Mouse (Mus musculus): ENCODE measurements at regions not wholly inside any gene's neighbourhood (a gene's known extent, or its start where the extent isn't known, plus 50 kb on each side); places are given as distances from the start of the nearest gene placed in this dataset.

DNA sequence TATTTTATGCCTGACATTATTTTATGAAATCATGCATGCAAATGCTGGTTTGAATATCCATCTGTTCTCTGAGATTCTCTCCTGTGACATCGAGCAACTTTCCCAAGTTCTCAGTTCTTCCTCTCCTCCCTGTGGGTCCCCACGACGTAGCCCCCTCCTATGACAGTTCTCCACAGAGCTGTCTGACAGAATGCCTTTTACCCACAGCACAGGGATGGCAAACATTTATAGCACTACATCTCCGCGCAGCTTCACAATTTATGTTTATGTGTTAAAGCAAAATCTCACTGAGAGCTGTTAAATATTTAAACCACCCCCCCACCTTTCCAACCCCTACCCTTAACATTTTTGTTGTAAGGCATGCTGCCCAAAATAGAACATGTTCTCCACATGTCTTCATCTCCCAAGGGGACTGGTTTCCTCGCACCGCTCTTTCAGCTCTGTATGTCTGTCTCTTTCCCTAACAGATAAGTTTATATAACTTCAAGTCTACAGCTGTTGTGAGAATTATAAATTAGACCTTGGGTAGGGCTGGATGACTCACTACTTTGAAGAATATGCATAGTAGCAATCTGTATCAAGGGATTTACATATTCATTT is 63.5 kb upstream of the Ndst3 start:
- peak; percentile 61; the same call in 1 of the 2 replicates for ATAC-seq

GRCm38 (mm10) chr3:123754927-123755326 is 64.3 kb upstream of the Ndst3 start:
- Histone ChIP-seq H3K4me3 (no peak overlapping the region), H3K27ac (no peak overlapping the region), H3K36me3 (ENCODE audit: poor library complexity, severe bottlenecking) (no peaks in the 10 kb centered on the region), H3K4me1 (no peaks in the 10 kb centered on the region), H3K4me2 (no peak overlapping the region), H3K9me3 (replicated peaks) (no peaks in the 10 kb centered on the region), H3K27me3 (no peaks in the 10 kb centered on the region), H3K9ac (no peak overlapping the region)
- WGBS: 89% methylated on average over 1 of the region's 1 CpGs
- no peak for ATAC-seq

More for the DNA sequence above, 63.5 kb upstream of the Ndst3 start:
- Histone ChIP-seq H3K36me3 (ENCODE audit: poor library complexity, severe bottlenecking) (no peaks in the 10 kb centered on the region), H3K4me3 (no peak overlapping the region), H3K4me2 (no peak overlapping the region), H3K9me3 (replicated peaks) (no peaks in the 10 kb centered on the region), H3K9ac (no peak overlapping the region), H3K27ac (no peak overlapping the region), H3K27me3 (no peaks in the 10 kb centered on the region), H3K4me1 (no peaks in the 10 kb centered on the region)
- 84% methylated on average over 7 of the region's 7 CpGs for WGBS

GRCm38 (mm10) chr3:123765911-123766556 is 75.4 kb upstream of the Ndst3 start:
- WGBS: 81% methylated on average over 3 of the region's 3 CpGs
- no peak overlapping the region for H3K27ac ChIP-seq
- no peak for ATAC-seq
- no peaks in the 10 kb centered on the region for H3K27me3 ChIP-seq
- no peaks in the 10 kb centered on the region for H3K36me3 ChIP-seq (ENCODE audit: poor library complexity, severe bottlenecking)
- no peak overlapping the region for H3K9ac ChIP-seq
- H3K4me1 ChIP-seq: no peaks in the 10 kb centered on the region
- H3K4me3 ChIP-seq: no peak overlapping the region
- H3K4me2 ChIP-seq: no peak overlapping the region
- no peaks in the 10 kb centered on the region for H3K9me3 ChIP-seq (replicated peaks)

GRCm38 (mm10) chr3:123766557-123766913 is 75.9 kb upstream of the Ndst3 start:
- no peak overlapping the region for H3K4me3 ChIP-seq
- WGBS: 65% methylated on average over 6 of the region's 6 CpGs
- no peaks in the 10 kb centered on the region for H3K9me3 ChIP-seq (replicated peaks)
- H3K4me1 ChIP-seq: no peaks in the 10 kb centered on the region
- no peaks in the 10 kb centered on the region for H3K36me3 ChIP-seq (ENCODE audit: poor library complexity, severe bottlenecking)
- H3K9ac ChIP-seq: no peak overlapping the region
- no peak overlapping the region for H3K27ac ChIP-seq
- H3K27me3 ChIP-seq: no peaks in the 10 kb centered on the region
- no peak overlapping the region for H3K4me2 ChIP-seq
- peak; percentile 48; the same call in 1 of the 2 replicates for ATAC-seq

DNA sequence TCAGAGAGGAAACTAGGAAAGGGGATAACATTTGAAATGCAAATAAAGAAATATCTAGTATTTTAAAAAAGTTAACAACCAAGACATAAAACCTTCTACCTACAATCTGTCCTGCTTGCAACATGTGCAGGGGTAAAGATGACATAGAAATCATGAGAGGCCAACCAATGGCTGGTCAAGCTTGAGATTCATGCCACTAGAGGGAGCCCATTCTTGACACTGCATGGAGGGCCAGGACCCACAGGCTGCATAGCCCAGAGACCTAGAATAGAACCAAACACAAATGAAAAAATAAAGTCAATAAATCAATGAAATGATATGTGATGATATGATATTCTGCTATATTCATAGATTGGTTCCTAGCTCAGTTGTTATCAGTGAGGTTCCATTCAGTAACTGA is 89.9 kb upstream of the Ndst3 start:
- peak; percentile 43; the same call in 1 of the 2 replicates for ATAC-seq
- Histone ChIP-seq H3K4me3 (no peak overlapping the region), H3K4me2 (no peak overlapping the region), H3K9me3 (replicated peaks) (no peaks in the 10 kb centered on the region), H3K4me1 (no peaks in the 10 kb centered on the region), H3K9ac (no peak overlapping the region), H3K36me3 (ENCODE audit: poor library complexity, severe bottlenecking) (no peaks in the 10 kb centered on the region), H3K27ac (no peak overlapping the region), H3K27me3 (no peaks in the 10 kb centered on the region)

DNA sequence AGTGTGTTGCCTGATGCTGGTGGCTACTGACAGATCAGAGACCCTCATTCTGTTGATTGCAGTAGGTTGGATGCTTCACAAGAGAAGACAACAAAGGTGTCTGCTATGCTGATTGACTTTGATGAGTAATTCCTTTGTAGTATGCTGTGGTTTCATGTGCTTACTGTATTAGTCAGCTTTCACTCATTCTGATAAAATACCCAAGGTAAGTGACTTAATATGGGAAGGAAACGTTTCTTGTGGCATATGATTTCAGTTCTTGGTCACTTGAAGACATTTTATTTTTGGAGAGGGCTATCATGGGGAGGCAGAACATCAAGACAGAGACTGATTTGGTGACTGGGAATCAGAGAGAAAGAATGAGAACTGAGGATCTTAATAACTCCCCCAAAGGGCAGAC is 90.9 kb upstream of the Ndst3 start:
- Histone ChIP-seq H3K4me1 (no peaks in the 10 kb centered on the region), H3K4me2 (no peak overlapping the region), H3K9me3 (replicated peaks) (no peaks in the 10 kb centered on the region), H3K4me3 (no peak overlapping the region), H3K9ac (no peak overlapping the region), H3K27me3 (no peaks in the 10 kb centered on the region), H3K36me3 (ENCODE audit: poor library complexity, severe bottlenecking) (no peaks in the 10 kb centered on the region), H3K27ac (no peak overlapping the region)
- WGBS: 79% methylated on average over 1 of the region's 1 CpGs
- ATAC-seq: no peak

DNA sequence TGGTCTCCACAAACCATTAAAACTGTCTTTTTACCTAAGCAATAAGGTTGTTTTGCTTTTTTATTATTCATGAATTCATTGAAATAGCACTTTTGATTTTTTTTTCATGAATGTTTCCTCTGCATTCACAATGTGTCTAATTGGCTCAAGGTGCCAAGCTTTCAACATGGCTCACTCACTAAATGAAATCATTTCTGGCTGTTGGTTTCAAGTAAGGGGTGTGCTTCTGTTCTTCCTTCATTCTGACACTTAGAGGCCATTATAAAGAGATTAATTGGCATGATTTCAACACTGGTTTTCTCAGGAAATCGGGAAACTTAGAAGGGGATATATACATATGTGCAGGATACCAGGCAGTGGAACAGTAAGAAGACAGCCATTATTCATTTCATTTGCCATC is 93.5 kb upstream of the Ndst3 start:
- WGBS: 38% methylated on average over 1 of the region's 1 CpGs
- H3K27me3 ChIP-seq: no peaks in the 10 kb centered on the region
- H3K9ac ChIP-seq: no peak overlapping the region
- no peak overlapping the region for H3K4me3 ChIP-seq
- H3K27ac ChIP-seq: no peak overlapping the region; the same call in 1 of the 2 replicates
- H3K9me3 ChIP-seq (replicated peaks): no peaks in the 10 kb centered on the region
- H3K4me1 ChIP-seq: no peaks in the 10 kb centered on the region
- no peaks in the 10 kb centered on the region for H3K36me3 ChIP-seq (ENCODE audit: poor library complexity, severe bottlenecking)
- no peak overlapping the region for H3K4me2 ChIP-seq
- peak; percentile 70 for ATAC-seq

GRCm38 (mm10) chr3:123794011-123794410 is 103.4 kb upstream of the Ndst3 start:
- no peak overlapping the region for H3K9ac ChIP-seq
- H3K4me1 ChIP-seq: no peaks in the 10 kb centered on the region
- WGBS: 87% methylated on average over 1 of the region's 1 CpGs
- H3K27me3 ChIP-seq: no peaks in the 10 kb centered on the region
- H3K27ac ChIP-seq: no peak overlapping the region
- H3K36me3 ChIP-seq (ENCODE audit: poor library complexity, severe bottlenecking): no peaks in the 10 kb centered on the region
- no peak overlapping the region for H3K4me2 ChIP-seq
- H3K4me3 ChIP-seq: no peak overlapping the region
- peak; percentile 63; the same call in 1 of the 2 replicates for ATAC-seq
- H3K9me3 ChIP-seq (replicated peaks): no peaks in the 10 kb centered on the region

- ATAC-seq: no peak
- Histone ChIP-seq H3K9ac (no peak overlapping the region), H3K4me3 (no peak overlapping the region), H3K4me1 (peaks cover 5% of the 10 kb centered on the region; the same call in 1 of the 2 replicates), H3K27me3 (no peaks in the 10 kb centered on the region), H3K36me3 (ENCODE audit: poor library complexity, severe bottlenecking) (no peaks in the 10 kb centered on the region), H3K4me2 (no peak overlapping the region), H3K9me3 (replicated peaks) (no peaks in the 10 kb centered on the region), H3K27ac (no peak overlapping the region)
- 92% methylated on average over 3 of the region's 3 CpGs for WGBS
Measured at GRCm38 (mm10) chr3:123805338-123805737, 114.7 kb upstream of the Ndst3 start.

GRCm38 (mm10) chr3:123806050-123806449 is 115.4 kb upstream of the Ndst3 start:
- no peak for ATAC-seq
- Histone ChIP-seq H3K27me3 (no peaks in the 10 kb centered on the region), H3K9ac (no peak overlapping the region), H3K4me1 (peaks cover 10% of the 10 kb centered on the region), H3K9me3 (replicated peaks) (no peaks in the 10 kb centered on the region), H3K4me2 (no peak overlapping the region), H3K36me3 (ENCODE audit: poor library complexity, severe bottlenecking) (no peaks in the 10 kb centered on the region), H3K27ac (no peak overlapping the region), H3K4me3 (no peak overlapping the region)
- 93% methylated on average over 1 of the region's 1 CpGs for WGBS

DNA sequence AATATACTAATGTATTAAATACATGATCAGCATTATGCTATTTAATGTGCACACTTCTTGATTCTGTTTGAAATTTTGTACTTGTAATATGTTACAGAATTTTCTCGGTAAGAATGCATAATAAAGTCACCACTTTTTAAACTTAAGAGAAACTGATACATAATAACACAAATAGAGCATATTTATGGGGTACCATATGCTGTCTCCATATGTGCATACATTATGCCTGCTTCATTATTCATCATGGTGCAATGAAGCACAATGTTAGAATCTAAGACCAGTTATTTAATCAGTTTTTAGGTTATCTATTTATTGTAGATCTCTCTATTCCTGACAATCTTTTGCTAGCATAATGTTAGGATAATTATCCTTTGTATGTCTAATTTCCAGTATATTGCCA is 115.9 kb upstream of the Ndst3 start:
- ATAC-seq: peak; percentile 70; the same call in 1 of the 2 replicates

GRCm38 (mm10) chr3:123810018-123810942 is 119.6 kb upstream of the Ndst3 start:
- Histone ChIP-seq H3K4me2 (no peak overlapping the region), H3K9ac (no peak overlapping the region), H3K4me1 (peaks cover 13% of the 10 kb centered on the region), H3K4me3 (no peak overlapping the region), H3K27ac (no peak overlapping the region), H3K36me3 (ENCODE audit: poor library complexity, severe bottlenecking) (no peaks in the 10 kb centered on the region), H3K27me3 (no peaks in the 10 kb centered on the region), H3K9me3 (replicated peaks) (no peaks in the 10 kb centered on the region)
- no peak for ATAC-seq
- 54% methylated on average over 10 of the region's 10 CpGs for WGBS

More for the DNA sequence above, 115.9 kb upstream of the Ndst3 start:
- no peaks in the 10 kb centered on the region for H3K9me3 ChIP-seq (replicated peaks)
- H3K4me2 ChIP-seq: no peak overlapping the region
- H3K36me3 ChIP-seq (ENCODE audit: poor library complexity, severe bottlenecking): no peaks in the 10 kb centered on the region
- H3K27me3 ChIP-seq: no peaks in the 10 kb centered on the region
- WGBS: 82% methylated on average over 1 of the region's 1 CpGs
- no peak overlapping the region for H3K27ac ChIP-seq
- no peak overlapping the region for H3K9ac ChIP-seq
- no peak overlapping the region for H3K4me3 ChIP-seq
- peaks cover 13% of the 10 kb centered on the region for H3K4me1 ChIP-seq

Data from forebrain, embryonic 13.5 days (tissue).